Mouse (Mus musculus) mouse trophoblast stem cell (cell line): ENCODE measurements around the gene Hnrnpu.
"Not testable (repeated sequence)": the region's sequence is repeated elsewhere in the genome, so short reads cannot be mapped to it uniquely, and the experiment has no call there.

Experiments
- in situ Hi-C, 2 experiments: fragments of 300-500 bp; cut with MseI, MboI; formaldehyde crosslinking; loops; 2 replicates in 1 of 2; 3 replicates in 1 of 2; pipeline ENCODE4 v1.15.1; 2025

Hnrnpu gene

GRCm38 (mm10) chr1:178337551-178338317, at the start of gene Hnrnpu:
Gene Hnrnpu, minus strand, starts transcription at chr1:178337797.
- in situ Hi-C loops, result no loop called here

- in situ Hi-C loops, result no loop called here
Observed at GRCm38 (mm10) chr1:178382165-178382564, 44.6 kb upstream of the Hnrnpu start.

- in situ Hi-C loops, result no loop called here
Observed at GRCm38 (mm10) chr1:178379224-178379623, 41.6 kb upstream of the Hnrnpu start.

- in situ Hi-C loops, result no loop called here
Observed at GRCm38 (mm10) chr1:178378115-178378514, 40.5 kb upstream of the Hnrnpu start.

- in situ Hi-C loops, result no loop called here
Observed at GRCm38 (mm10) chr1:178376907-178377306, 39.3 kb upstream of the Hnrnpu start.

GRCm38 (mm10) chr1:178376061-178376460, 38.5 kb upstream of the Hnrnpu start:
- in situ Hi-C loops, result no loop called here

GRCm38 (mm10) chr1:178375381-178375780, 37.8 kb upstream of the Hnrnpu start:
- in situ Hi-C loops, result no loop called here

- in situ Hi-C loops, result no loop called here
Observed at GRCm38 (mm10) chr1:178372681-178373080, 35.1 kb upstream of the Hnrnpu start.

GRCm38 (mm10) chr1:178369272-178369651, 31.7 kb upstream of the Hnrnpu start:
- in situ Hi-C loops, result no loop called here

GRCm38 (mm10) chr1:178368548-178369271, 31.1 kb upstream of the Hnrnpu start:
- in situ Hi-C loops, result no loop called here

GRCm38 (mm10) chr1:178368121-178368520, 30.5 kb upstream of the Hnrnpu start:
- in situ Hi-C loops, result no loop called here

GRCm38 (mm10) chr1:178365171-178365570, 27.6 kb upstream of the Hnrnpu start:
- in situ Hi-C loops, result no loop called here

- in situ Hi-C loops, result no loop called here
Observed at GRCm38 (mm10) chr1:178360702-178361101, 23.1 kb upstream of the Hnrnpu start.

- in situ Hi-C loops, result no loop called here
Observed at GRCm38 (mm10) chr1:178360264-178360663, 22.7 kb upstream of the Hnrnpu start.

- in situ Hi-C loops, result no loop called here
Observed at GRCm38 (mm10) chr1:178357776-178358710, 20.4 kb upstream of the Hnrnpu start.

GRCm38 (mm10) chr1:178354576-178354975, 17.0 kb upstream of the Hnrnpu start:
- in situ Hi-C loops, result no loop called here

- in situ Hi-C loops, result no loop called here
Observed at GRCm38 (mm10) chr1:178351643-178352042, 14.0 kb upstream of the Hnrnpu start.

- in situ Hi-C loops, result no loop called here
Observed at GRCm38 (mm10) chr1:178350792-178351191, 13.2 kb upstream of the Hnrnpu start.

- in situ Hi-C loops, result not testable (repeated sequence)
Observed at GRCm38 (mm10) chr1:178344071-178344805, 6.6 kb upstream of the Hnrnpu start.

- in situ Hi-C loops, result no loop called here
Observed at GRCm38 (mm10) chr1:178342612-178343011, 5.0 kb upstream of the Hnrnpu start.

- in situ Hi-C loops, result no loop called here
Observed at GRCm38 (mm10) chr1:178342063-178342462, 4.5 kb upstream of the Hnrnpu start.
